Mouse (Mus musculus) liver, embryonic 16.5 days (tissue): ENCODE results near the gene H60b. TPM values are rescaled to one million over a fixed set of nuclear protein-coding genes. Genes with fewer than 3 reads are reported as not detected.

Experiments
- ATAC-seq: fragments of 200-750 bp; cut with Nextera tagmentation; 2 replicates; pipeline ENCODE4 v1.8.0; 2017; ENCODE audit warnings: low read depth, mild to moderate bottlenecking, moderate number of reproducible peaks, moderate library complexity
- H3K27ac ChIP-seq: fragments of 300-500 bp; sonication (generic); 2 replicates; pipeline ENCODE4 v1.5.1; 2014; ENCODE audit warnings: mild to moderate bottlenecking, low read length
- H3K27me3 ChIP-seq: fragments of 300-500 bp; sonication (generic); 2 replicates; pipeline ENCODE4 v1.6.1; 2014; ENCODE audit warnings: low read depth, low read length, mixed read lengths; ENCODE audit not compliant: control insufficient read depth, insufficient read depth
- H3K36me3 ChIP-seq: fragments of 300-500 bp; sonication (generic); 2 replicates; pipeline ENCODE4 v1.6.1; 2014; ENCODE audit warnings: mild to moderate bottlenecking; ENCODE audit not compliant: control insufficient read depth, insufficient read depth
- H3K4me1 ChIP-seq: fragments of 300-500 bp; sonication (generic); 2 replicates; pipeline ENCODE4 v1.6.1; 2014; ENCODE audit warnings: low read depth, low read length, mixed read lengths; ENCODE audit not compliant: control insufficient read depth
- H3K4me2 ChIP-seq: fragments of 300-500 bp; sonication (generic); 2 replicates; pipeline ENCODE4 v1.6.1; 2014; ENCODE audit warnings: low read depth, low read length, mixed read lengths
- H3K4me3 ChIP-seq: fragments of 300-500 bp; sonication (generic); 2 replicates; pipeline ENCODE4 v1.5.1; 2014; ENCODE audit warnings: low read depth, mild to moderate bottlenecking, low read length
- H3K9ac ChIP-seq: fragments of 300-500 bp; sonication (generic); 2 replicates; pipeline ENCODE4 v1.6.1; 2014; ENCODE audit warnings: low read depth, low read length
- H3K9me3 ChIP-seq: fragments of 300-500 bp; sonication (generic); replicated peaks from 2 replicates; pipeline ENCODE4 v1.6.1; 2016; ENCODE audit warnings: low read length; ENCODE audit not compliant: control insufficient read depth
- WGBS: fragments of 180-500 bp; shearing (Covaris S2); extraction: QIAGEN DNeasy Blood & Tissue Kit; methylation state at CpG from one replicate; pipeline ENCODE4 v1.1.7; 2014; ENCODE audit not compliant: insufficient replicate concordance; 5-methylcytosine and 5-hydroxymethylcytosine counted together
- polyA plus RNA-seq: library from polyadenylated mRNA; unstranded; fragments of >200 nt; fragmentation: Nextera tagmentation; extraction: Ambion mirVana; gene quantifications from 2 replicates; pipeline ENCODE4 v1.2.1, GENCODE M21; 2015

The H60b gene
- polyA plus RNA-seq, 1 experiment from 2014 or later = not detected

GRCm38 (mm10) chr10:22297766-22298461 is 139.5 kb downstream of the H60b start:
- H3K4me3 ChIP-seq = no peak overlapping the region
- 57% methylated on average over 8 of the region's 8 CpGs for WGBS
- H3K9ac ChIP-seq = no peak overlapping the region
- no peaks in the 10 kb centered on the region for H3K9me3 ChIP-seq
- H3K4me1 ChIP-seq = no peaks in the 10 kb centered on the region
- H3K27ac ChIP-seq = no peak overlapping the region
- no peak overlapping the region for H3K4me2 ChIP-seq
- no peaks in the 10 kb centered on the region for H3K27me3 ChIP-seq
- no peak for ATAC-seq
- H3K36me3 ChIP-seq = no peaks in the 10 kb centered on the region

DNA sequence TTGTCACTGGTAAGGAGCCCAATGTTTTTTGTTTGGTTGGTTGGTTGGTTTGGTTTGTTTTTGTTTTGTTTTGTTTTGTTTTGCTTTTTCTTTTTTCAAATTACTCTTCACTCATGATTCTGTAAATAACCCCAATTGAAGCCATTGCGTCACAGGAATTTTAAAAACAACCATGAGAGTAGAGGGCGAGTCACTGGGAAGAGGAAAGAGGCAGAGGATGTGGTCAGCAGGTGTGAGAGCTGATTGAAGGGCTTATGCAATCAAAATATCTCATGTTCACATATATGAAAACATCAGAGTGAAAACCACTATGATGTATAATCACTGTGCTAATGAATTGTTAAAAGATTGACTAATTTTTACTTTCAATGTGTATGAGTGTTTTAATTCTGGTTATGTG is 140.9 kb downstream of the H60b start:
- WGBS = 33% methylated on average over 2 of the region's 2 CpGs
- H3K9ac ChIP-seq = no peak overlapping the region
- H3K36me3 ChIP-seq = no peaks in the 10 kb centered on the region
- H3K4me2 ChIP-seq = no peak overlapping the region
- no peak overlapping the region for H3K4me3 ChIP-seq
- H3K9me3 ChIP-seq = no peaks in the 10 kb centered on the region
- no peaks in the 10 kb centered on the region for H3K4me1 ChIP-seq
- no peak for ATAC-seq
- H3K27me3 ChIP-seq = no peaks in the 10 kb centered on the region
- no peak overlapping the region for H3K27ac ChIP-seq

- Histone ChIP-seq H3K9me3 (no peaks in the 10 kb centered on the region), H3K4me1 (no peaks in the 10 kb centered on the region), H3K27me3 (no peaks in the 10 kb centered on the region), H3K4me3 (peak overlapping the region; percentile 36), H3K36me3 (no peaks in the 10 kb centered on the region), H3K4me2 (peak overlapping the region; percentile 17; the same call in 1 of the 2 replicates), H3K9ac (no peak overlapping the region), H3K27ac (no peak overlapping the region; the same call in 1 of the 2 replicates)
- 33% methylated on average over 1 of the region's 1 CpGs for WGBS
- no peak for ATAC-seq
These were observed 143.3 kb downstream of the H60b start for GRCm38 (mm10) chr10:22301641-22302040.

DNA sequence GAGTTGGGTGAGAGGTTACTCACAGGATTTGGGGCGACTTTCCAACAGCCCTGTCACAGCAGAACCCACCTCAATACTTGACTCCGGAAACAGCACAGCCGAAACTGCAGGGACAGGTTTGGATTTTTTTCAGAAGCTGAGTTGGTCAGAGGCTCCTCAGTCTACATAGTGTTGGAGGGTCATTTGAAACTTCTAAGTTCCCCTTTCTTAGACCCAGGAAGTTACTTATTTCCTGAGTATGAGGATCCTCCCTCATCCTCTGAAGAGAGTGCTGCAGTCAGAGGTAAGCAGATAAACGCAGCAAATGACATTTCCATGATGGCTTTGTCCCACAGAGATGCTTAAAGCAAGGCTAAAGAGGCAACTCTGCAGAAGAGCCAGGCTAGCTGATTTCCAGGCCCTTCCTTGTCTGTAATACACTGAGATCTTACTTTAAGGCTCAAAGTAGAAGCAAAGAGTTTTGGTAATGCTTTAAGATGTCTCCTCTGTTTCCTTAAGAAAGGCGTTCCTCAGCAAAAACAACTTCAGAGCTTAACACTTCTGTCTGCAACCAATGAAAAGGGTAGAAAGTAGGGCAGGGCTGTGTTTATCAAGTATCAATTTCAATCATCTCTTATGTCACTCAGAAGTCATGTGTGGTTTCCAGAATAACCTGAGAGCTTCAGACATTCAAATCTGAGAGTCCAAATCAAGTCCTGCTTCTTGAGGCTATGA is 144.1 kb downstream of the H60b start:
- Histone ChIP-seq H3K4me3 (peak overlapping the region; percentile 37), H3K36me3 (no peaks in the 10 kb centered on the region)

DNA sequence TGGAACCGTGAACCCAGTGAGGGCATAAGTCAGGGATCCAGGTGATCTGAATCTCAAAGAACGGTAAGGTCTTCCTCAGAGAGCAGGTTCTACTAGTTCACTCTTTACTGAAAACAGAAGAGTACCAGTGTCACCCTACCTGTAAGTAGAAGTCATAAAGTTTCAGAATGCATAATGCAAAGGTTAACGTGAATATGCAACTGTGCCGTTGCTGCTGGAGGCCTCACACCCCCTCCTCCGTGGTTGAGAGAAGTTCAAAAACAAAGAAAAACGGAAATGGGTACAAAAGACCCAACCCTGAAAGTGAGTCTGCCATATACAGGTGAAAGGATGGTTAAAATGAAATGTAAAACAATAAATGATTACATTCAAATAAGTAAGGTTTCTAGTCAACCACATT is 145.3 kb downstream of the H60b start:
- Histone ChIP-seq H3K4me1 (no peaks in the 10 kb centered on the region), H3K27me3 (no peaks in the 10 kb centered on the region), H3K27ac (no peak overlapping the region), H3K36me3 (no peaks in the 10 kb centered on the region), H3K9me3 (no peaks in the 10 kb centered on the region), H3K4me2 (no peak overlapping the region), H3K4me3 (no peak overlapping the region), H3K9ac (no peak overlapping the region)
- no peak for ATAC-seq
- WGBS = 65% methylated on average over 6 of the region's 6 CpGs

More for the DNA sequence above, 144.1 kb downstream of the H60b start:
- H3K4me2 ChIP-seq = no peak overlapping the region
- 24% methylated on average over 5 of the region's 5 CpGs for WGBS
- no peaks in the 10 kb centered on the region for H3K27me3 ChIP-seq
- no peaks in the 10 kb centered on the region for H3K9me3 ChIP-seq
- ATAC-seq = no peak
- no peak overlapping the region for H3K9ac ChIP-seq
- H3K4me1 ChIP-seq = no peaks in the 10 kb centered on the region
- H3K27ac ChIP-seq = peak overlapping the region; percentile 50

DNA sequence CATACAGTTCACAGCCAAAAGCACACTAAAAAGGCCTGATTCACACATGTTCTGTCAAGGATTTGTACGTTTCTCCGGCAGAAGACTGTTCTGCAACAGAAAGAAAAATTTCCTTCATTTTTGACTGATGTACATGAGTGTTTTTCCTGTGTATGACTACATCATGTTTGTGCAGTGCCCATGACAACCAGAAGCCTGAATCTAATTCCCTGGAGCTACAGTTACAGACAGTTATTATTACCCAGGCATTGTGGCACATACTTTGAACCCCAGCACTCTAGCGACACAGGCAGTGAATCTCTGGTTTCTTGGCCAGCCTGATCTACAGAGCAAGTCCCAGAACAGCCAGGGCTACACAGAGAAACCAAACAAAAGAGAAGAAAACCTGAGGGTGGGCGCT is 147.4 kb downstream of the H60b start:
- Histone ChIP-seq H3K27me3 (no peaks in the 10 kb centered on the region), H3K36me3 (no peaks in the 10 kb centered on the region), H3K9ac (no peak overlapping the region), H3K4me3 (no peak overlapping the region), H3K9me3 (no peaks in the 10 kb centered on the region), H3K4me2 (no peak overlapping the region), H3K4me1 (no peaks in the 10 kb centered on the region), H3K27ac (no peak overlapping the region)
- 47% methylated on average over 4 of the region's 4 CpGs for whole genome bisulfite sequencing
- no peak for ATAC-seq

DNA sequence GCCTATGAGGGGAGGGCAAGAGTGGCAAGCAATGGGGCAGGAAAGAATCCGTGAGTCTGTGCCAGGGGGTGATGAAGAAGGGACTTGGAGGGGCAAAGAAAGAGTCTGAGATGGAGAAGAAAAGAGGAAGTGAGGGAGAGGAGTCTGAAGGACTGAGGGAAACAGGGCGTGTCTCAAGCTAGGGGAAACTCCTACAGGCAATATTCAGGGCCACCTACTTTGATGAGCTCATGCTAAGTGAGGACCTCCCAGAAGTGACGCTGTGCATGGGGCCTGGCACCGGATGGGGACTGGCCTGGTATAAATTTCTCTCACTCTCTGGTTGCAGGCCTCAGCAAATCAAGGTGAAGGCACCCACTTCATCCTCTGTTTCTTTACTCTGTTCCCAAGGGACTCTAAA is 148.1 kb downstream of the H60b start:
- Histone ChIP-seq H3K27ac (no peak overlapping the region), H3K9me3 (no peaks in the 10 kb centered on the region), H3K4me2 (no peak overlapping the region), H3K36me3 (no peaks in the 10 kb centered on the region), H3K27me3 (no peaks in the 10 kb centered on the region), H3K9ac (no peak overlapping the region), H3K4me1 (no peaks in the 10 kb centered on the region), H3K4me3 (no peak overlapping the region)
- 0 out of 2 replicates have a peak, but pooled peaks have one; percentile 27 for ATAC-seq
- 18% methylated on average over 4 of the region's 4 CpGs for WGBS

DNA sequence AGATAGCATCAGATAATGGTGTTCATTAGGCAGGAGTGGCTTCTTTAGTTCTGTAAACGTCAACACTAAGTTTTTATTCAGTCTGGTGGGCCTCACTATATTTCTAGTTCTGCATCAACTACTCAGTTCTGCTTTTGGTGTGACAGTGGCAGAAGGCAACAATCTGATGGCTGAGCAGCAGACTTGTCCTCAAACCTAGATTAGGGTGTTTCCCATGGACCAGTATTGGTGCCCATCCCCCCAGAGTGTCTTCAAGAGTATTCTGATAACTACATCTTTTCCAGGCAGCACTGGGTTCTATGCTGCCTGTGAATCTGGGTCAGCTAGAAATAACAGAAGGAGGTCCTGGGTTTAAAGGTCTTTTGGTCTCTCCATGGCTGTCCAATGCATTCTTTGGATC is 149.8 kb downstream of the H60b start:
- Histone ChIP-seq H3K4me2 (no peak overlapping the region), H3K36me3 (no peaks in the 10 kb centered on the region), H3K4me3 (no peak overlapping the region), H3K27me3 (no peaks in the 10 kb centered on the region), H3K4me1 (no peaks in the 10 kb centered on the region), H3K27ac (no peak overlapping the region), H3K9ac (no peak overlapping the region), H3K9me3 (no peaks in the 10 kb centered on the region)
- 37% methylated on average over 1 of the region's 1 CpGs for WGBS
- ATAC-seq = no peak

GRCm38 (mm10) chr10:22322858-22323257 is 164.5 kb downstream of the H60b start:
- Histone ChIP-seq H3K4me3 (no peak overlapping the region), H3K9ac (no peak overlapping the region), H3K36me3 (no peaks in the 10 kb centered on the region), H3K4me2 (no peak overlapping the region), H3K9me3 (no peaks in the 10 kb centered on the region), H3K4me1 (no peaks in the 10 kb centered on the region), H3K27ac (no peak overlapping the region), H3K27me3 (no peaks in the 10 kb centered on the region)
- ATAC-seq = no peak
- WGBS = 69% methylated on average over 2 of the region's 2 CpGs
